Mouse (Mus musculus) liver, embryonic 16.5 days (tissue): ENCODE data around the gene Psmd8. TPM values are rescaled to one million over a fixed set of nuclear protein-coding genes. Genes with fewer than 3 reads are reported as not detected.

Source experiments
- ATAC-seq: fragments of 200-750 bp; cut with Nextera tagmentation; 2 replicates; pipeline ENCODE4 v1.8.0; 2017; ENCODE audit warnings: low read depth, mild to moderate bottlenecking, moderate number of reproducible peaks, moderate library complexity
- H3K27ac ChIP-seq: fragments of 300-500 bp; sonication (generic); 2 replicates; pipeline ENCODE4 v1.5.1; 2014; ENCODE audit warnings: mild to moderate bottlenecking, low read length
- H3K27me3 ChIP-seq: fragments of 300-500 bp; sonication (generic); 2 replicates; pipeline ENCODE4 v1.6.1; 2014; ENCODE audit warnings: low read depth, low read length, mixed read lengths; ENCODE audit not compliant: control insufficient read depth, insufficient read depth
- H3K36me3 ChIP-seq: fragments of 300-500 bp; sonication (generic); 2 replicates; pipeline ENCODE4 v1.6.1; 2014; ENCODE audit warnings: mild to moderate bottlenecking; ENCODE audit not compliant: control insufficient read depth, insufficient read depth
- H3K4me1 ChIP-seq: fragments of 300-500 bp; sonication (generic); 2 replicates; pipeline ENCODE4 v1.6.1; 2014; ENCODE audit warnings: low read depth, low read length, mixed read lengths; ENCODE audit not compliant: control insufficient read depth
- H3K4me2 ChIP-seq: fragments of 300-500 bp; sonication (generic); 2 replicates; pipeline ENCODE4 v1.6.1; 2014; ENCODE audit warnings: low read depth, low read length, mixed read lengths
- H3K4me3 ChIP-seq: fragments of 300-500 bp; sonication (generic); 2 replicates; pipeline ENCODE4 v1.5.1; 2014; ENCODE audit warnings: low read depth, mild to moderate bottlenecking, low read length
- H3K9ac ChIP-seq: fragments of 300-500 bp; sonication (generic); 2 replicates; pipeline ENCODE4 v1.6.1; 2014; ENCODE audit warnings: low read depth, low read length
- H3K9me3 ChIP-seq: fragments of 300-500 bp; sonication (generic); replicated peaks from 2 replicates; pipeline ENCODE4 v1.6.1; 2016; ENCODE audit warnings: low read length; ENCODE audit not compliant: control insufficient read depth
- WGBS: fragments of 180-500 bp; shearing (Covaris S2); extraction: QIAGEN DNeasy Blood & Tissue Kit; methylation state at CpG from one replicate; pipeline ENCODE4 v1.1.7; 2014; ENCODE audit not compliant: insufficient replicate concordance; 5-methylcytosine and 5-hydroxymethylcytosine counted together
- polyA plus RNA-seq: library from polyadenylated mRNA; unstranded; fragments of >200 nt; fragmentation: Nextera tagmentation; extraction: Ambion mirVana; gene quantifications from 2 replicates; pipeline ENCODE4 v1.2.1, GENCODE M21; 2015

Gene Psmd8
- polyA plus RNA-seq, 1 experiment from 2014 or later, result 106 TPM

DNA sequence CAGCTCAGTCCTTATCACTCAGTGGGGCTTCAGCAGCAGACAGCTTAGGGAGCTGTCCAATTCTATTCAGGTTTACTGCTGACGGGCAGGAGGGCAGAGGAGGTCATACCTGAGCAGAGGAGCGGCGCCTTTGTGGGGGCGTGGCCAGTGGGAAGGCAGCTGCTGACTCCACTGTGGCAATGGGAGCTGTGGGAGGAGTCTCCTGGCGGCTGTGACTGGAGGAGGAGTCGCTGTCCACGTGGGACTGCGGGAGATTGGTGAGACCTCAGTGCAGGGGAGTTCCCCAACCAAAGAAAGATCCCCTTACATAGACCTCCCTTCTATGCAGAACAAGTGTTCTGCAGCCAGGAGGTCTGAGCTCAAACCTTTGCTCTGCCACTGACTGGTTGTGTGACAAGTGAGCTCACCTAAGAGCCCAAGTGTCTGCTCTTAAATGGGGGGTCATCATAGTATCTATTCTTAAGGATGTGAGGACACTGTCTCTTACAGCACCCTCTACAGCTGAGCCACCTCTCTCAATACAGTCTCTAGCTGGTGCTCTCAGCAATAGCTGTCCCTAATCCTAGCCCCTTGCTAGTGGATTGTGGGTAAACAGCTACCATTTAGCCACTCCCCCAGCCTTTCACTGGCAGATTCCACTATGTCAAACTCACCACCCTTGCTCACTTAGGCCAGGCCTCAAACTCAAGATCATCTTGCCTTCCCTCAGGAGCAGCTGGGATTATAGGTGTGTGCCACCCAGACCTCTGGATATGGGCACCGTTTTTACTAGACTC lies 17.6 kb downstream of the Psmd8 start:
- 16% methylated on average over 9 of the region's 9 CpGs for WGBS
- ATAC-seq, result peak; percentile 75
- H3K36me3 ChIP-seq, result no peaks in the 10 kb centered on the region
- H3K9me3 ChIP-seq, result no peaks in the 10 kb centered on the region
- peaks cover 20% of the 10 kb centered on the region for H3K27me3 ChIP-seq
- no peak overlapping the region for H3K9ac ChIP-seq
- no peak overlapping the region for H3K4me3 ChIP-seq
- H3K4me1 ChIP-seq, result peaks cover 3% of the 10 kb centered on the region; the same call in 1 of the 2 replicates
- no peak overlapping the region for H3K27ac ChIP-seq
- H3K4me2 ChIP-seq, result no peak overlapping the region

DNA sequence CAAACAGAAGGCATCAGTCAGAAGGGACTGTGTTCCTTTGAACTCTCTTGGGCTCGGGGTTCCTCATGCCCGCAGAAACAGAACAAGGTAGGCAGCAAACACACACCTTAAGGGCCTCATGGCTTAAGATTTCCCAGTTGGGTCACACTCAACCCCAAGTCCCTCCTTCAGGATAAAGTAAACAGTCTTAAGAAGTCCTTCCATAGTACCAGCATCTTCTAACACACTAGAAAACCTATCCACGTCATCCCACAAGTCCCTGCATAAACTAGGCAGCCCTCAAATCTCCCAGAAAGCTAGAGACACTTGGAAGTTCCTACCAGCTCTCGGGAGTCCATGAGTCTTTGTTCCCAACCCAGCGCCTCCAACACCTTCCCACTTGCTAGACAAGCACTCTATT lies 18.2 kb downstream of the Psmd8 start:
- H3K27ac ChIP-seq, result no peak overlapping the region

GRCm38 (mm10) chr7:29158264-29158663 lies 22.2 kb downstream of the Psmd8 start:
- 11% methylated on average over 5 of the region's 5 CpGs for WGBS
- no peak overlapping the region for H3K27ac ChIP-seq
- peaks cover 11% of the 10 kb centered on the region for H3K27me3 ChIP-seq
- no peak overlapping the region for H3K9ac ChIP-seq
- H3K4me1 ChIP-seq, result peaks cover 12% of the 10 kb centered on the region
- no peak overlapping the region for H3K4me3 ChIP-seq
- H3K9me3 ChIP-seq, result peaks cover 3% of the 10 kb centered on the region; the same call in 1 of the 2 replicates
- no peak for ATAC-seq
- H3K36me3 ChIP-seq, result peaks cover 3% of the 10 kb centered on the region; the same call in 1 of the 2 replicates
- H3K4me2 ChIP-seq, result no peak overlapping the region

More for the DNA sequence above, 18.2 kb downstream of the Psmd8 start:
- Histone ChIP-seq H3K9me3 (no peaks in the 10 kb centered on the region), H3K4me3 (no peak overlapping the region), H3K9ac (no peak overlapping the region), H3K36me3 (no peaks in the 10 kb centered on the region), H3K4me2 (no peak overlapping the region), H3K4me1 (peaks cover 3% of the 10 kb centered on the region; the same call in 1 of the 2 replicates), H3K27me3 (peaks cover 15% of the 10 kb centered on the region)
- WGBS, result 72% methylated on average over 5 of the region's 5 CpGs
- no peak for ATAC-seq

DNA sequence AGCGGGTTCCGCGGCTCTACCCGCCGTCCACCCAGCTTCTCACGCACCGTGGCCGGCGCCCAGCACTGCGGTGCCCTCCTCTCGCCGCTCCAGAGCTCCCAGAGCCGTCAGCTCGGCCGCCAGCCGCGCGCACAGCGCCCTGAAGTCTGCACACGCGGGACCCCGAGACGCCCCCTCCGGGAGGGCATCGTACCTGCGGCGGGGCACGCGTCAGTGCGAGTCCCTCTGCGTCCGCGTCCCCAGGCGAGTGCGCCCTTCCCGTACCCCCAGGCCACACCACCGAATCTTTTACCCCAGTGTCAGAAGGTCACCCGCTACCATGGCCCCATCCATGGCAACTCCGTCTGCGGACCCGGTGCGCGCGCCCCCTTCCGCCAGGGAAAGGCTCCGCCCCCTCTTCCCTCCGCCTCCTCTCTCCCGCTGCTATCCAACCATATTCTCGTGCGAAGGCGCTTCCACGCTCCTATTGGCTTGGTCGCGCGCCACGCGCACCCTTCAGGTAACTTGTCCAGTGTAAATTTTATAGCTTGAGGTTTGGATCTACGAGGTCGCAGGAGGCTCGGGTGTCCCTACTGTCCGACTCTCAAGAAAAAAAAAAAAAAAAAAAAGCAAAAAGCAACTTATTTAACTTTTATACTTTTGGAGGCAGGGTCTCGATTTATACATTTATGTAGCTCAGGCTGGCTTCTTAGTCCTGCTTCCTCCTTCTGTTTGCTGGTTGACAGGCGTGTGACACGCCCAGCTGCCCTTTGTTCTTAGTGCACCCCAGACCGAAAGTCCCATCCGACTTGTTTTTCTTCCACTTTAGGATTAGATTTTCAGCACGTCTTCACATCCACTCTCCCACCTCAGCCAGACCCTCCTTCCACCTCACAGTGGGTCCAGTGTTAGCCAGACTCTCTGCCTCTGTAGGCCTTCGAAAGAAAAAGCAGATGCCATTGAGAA lies 24.4 kb downstream of the Psmd8 start, which contains the start of gene Fam98c:
Fam98c (minus strand) TSS at position 397 of the 945 bp plus-strand sequence.
- H3K36me3 ChIP-seq, result peaks cover 3% of the 10 kb centered on the region; the same call in 1 of the 2 replicates
- WGBS, result 2% methylated on average over 63 of the region's 68 CpGs
- ATAC-seq, result peak; percentile 77
- peaks cover 11% of the 10 kb centered on the region for H3K27me3 ChIP-seq
- H3K4me3 ChIP-seq, result peak within 1 kb of the TSS; percentile 81
- peak within 1 kb of the TSS; percentile 76 for H3K9ac ChIP-seq
- H3K4me1 ChIP-seq, result peaks cover 9% of the 10 kb centered on the region
- peak within 1 kb of the TSS; percentile 97 for H3K4me2 ChIP-seq
- H3K9me3 ChIP-seq, result peaks cover 3% of the 10 kb centered on the region; the same call in 1 of the 2 replicates
- peak within 1 kb of the TSS; percentile 34 for H3K27ac ChIP-seq

GRCm38 (mm10) chr7:29155196-29155837 lies 25.2 kb downstream of the Psmd8 start:
- peak; percentile 88 for ATAC-seq
- H3K9ac ChIP-seq, result peak overlapping the region; percentile 76
- peaks cover 11% of the 10 kb centered on the region for H3K27me3 ChIP-seq
- peak overlapping the region; percentile 34 for H3K27ac ChIP-seq
- H3K9me3 ChIP-seq, result peaks cover 3% of the 10 kb centered on the region; the same call in 1 of the 2 replicates
- peak overlapping the region; percentile 97 for H3K4me2 ChIP-seq
- peaks cover 3% of the 10 kb centered on the region; the same call in 1 of the 2 replicates for H3K36me3 ChIP-seq
- peak overlapping the region; percentile 81 for H3K4me3 ChIP-seq
- H3K4me1 ChIP-seq, result peaks cover 9% of the 10 kb centered on the region
- WGBS, result 9% methylated on average over 34 of the region's 37 CpGs

GRCm38 (mm10) chr7:29154018-29154720 lies 26.3 kb downstream of the Psmd8 start:
- no peak for ATAC-seq
- Histone ChIP-seq H3K27ac (no peak overlapping the region), H3K36me3 (peaks cover 3% of the 10 kb centered on the region; the same call in 1 of the 2 replicates), H3K4me1 (peaks cover 9% of the 10 kb centered on the region), H3K9ac (no peak overlapping the region), H3K9me3 (peaks cover 3% of the 10 kb centered on the region; the same call in 1 of the 2 replicates), H3K4me2 (no peak overlapping the region), H3K4me3 (no peak overlapping the region), H3K27me3 (peaks cover 6% of the 10 kb centered on the region)
- WGBS, result 86% methylated on average over 14 of the region's 14 CpGs

- Histone ChIP-seq H3K27ac (no peak overlapping the region), H3K4me1 (peaks cover 7% of the 10 kb centered on the region), H3K9me3 (peaks cover 3% of the 10 kb centered on the region; the same call in 1 of the 2 replicates), H3K9ac (no peak overlapping the region), H3K27me3 (no peaks in the 10 kb centered on the region), H3K4me3 (no peak overlapping the region), H3K4me2 (no peak overlapping the region), H3K36me3 (peaks cover 3% of the 10 kb centered on the region; the same call in 1 of the 2 replicates)
- 57% methylated on average over 10 of the region's 10 CpGs for WGBS
- ATAC-seq, result no peak
Observed at GRCm38 (mm10) chr7:29151486-29151885, 29.0 kb downstream of the Psmd8 start.

DNA sequence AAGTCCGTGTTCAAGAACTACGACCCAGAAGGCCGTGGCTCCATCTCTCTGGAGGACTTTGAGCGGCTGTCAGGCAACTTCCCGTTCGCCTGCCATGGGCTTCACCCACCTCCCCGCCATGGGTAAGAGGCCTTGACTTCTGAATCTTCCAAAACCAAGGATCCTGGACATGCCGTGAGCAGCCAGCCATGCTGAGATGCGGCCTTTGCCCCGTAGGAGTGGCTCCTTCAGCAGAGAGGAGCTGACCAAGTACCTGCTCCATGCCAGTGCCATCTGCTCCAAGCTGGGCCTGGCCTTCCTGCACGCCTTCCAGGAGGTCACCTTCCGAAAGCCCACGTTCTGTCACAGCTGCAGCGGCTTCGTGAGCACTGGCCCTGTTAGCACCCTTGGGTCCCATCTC lies 31.7 kb downstream of the Psmd8 start:
- Histone ChIP-seq H3K4me2 (no peak overlapping the region), H3K36me3 (no peaks in the 10 kb centered on the region), H3K27ac (no peak overlapping the region), H3K27me3 (no peaks in the 10 kb centered on the region), H3K4me1 (no peaks in the 10 kb centered on the region), H3K4me3 (no peak overlapping the region), H3K9me3 (no peaks in the 10 kb centered on the region; the same call in 1 of the 2 replicates), H3K9ac (no peak overlapping the region)
- WGBS, result 71% methylated on average over 15 of the region's 15 CpGs
- no peak for ATAC-seq
